8 mouse cellular contexts compared by ENCODE assay signal in the genomic region with DNA sequence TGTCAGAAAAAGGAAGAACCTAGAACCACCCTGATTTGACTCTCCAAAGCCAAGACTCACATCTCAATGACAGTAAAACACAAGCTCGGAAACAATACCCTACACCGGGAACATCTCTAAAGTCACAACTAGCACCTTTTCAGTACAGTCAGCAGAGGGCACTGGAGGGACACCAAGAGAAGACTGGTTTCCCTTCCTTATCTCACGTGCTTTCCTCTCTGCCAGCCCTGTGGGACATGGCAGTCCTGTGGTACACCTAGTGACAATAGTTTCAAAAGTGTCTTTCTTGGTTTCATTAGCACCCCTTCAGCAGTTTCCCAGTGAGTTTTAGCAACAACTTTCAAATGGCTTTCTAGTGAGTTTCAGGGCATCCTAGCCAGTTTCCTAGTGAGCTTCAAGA.
DNase-seq lines count a peak whose midpoint lies in the region; ATAC-seq and TF ChIP-seq lines count a peak whose summit lies in the region.

No protein-coding gene starts in this region.

- TF ChIP-seq CTCF in MEL (IDR thresholded peaks at IDR 0.05 in 2 of 3, conservative IDR thresholded peaks at IDR 0.05 in 1 of 3; ENCODE audit: control insufficient read depth in 1 of 3, insufficient read depth in 1 of 3, low read depth in 2 of 3, low read length in 3 of 3, poor library complexity in 1 of 3, severe bottlenecking in 1 of 3): peak in 1 of 3 experiments; percentile 33; a peak in 2 of 6 replicates

- H3K9ac ChIP-seq in heart, embryonic 12.5 days: no peak overlapping the region
- no peak overlapping the region for H3K9ac ChIP-seq in MEL (ENCODE audit: control insufficient read depth, low read depth, low read length, poor library complexity, severe bottlenecking)

- H3K4me3 ChIP-seq in heart, embryonic 12.5 days: no peak overlapping the region
- no peak overlapping the region for H3K4me3 ChIP-seq in MEL (ENCODE audit: control insufficient read depth in 1 of 2, insufficient read depth in 1 of 2, low read depth in 2 of 2, low read length in 2 of 2)

- H3K79me2 ChIP-seq in MEL (ENCODE audit: control insufficient read depth, insufficient read depth, low read length, poor library complexity): no peaks in the 10 kb centered on the region

- no peaks in the 10 kb centered on the region for H3K27me3 ChIP-seq in heart, embryonic 12.5 days (replicated peaks)
- H3K27me3 ChIP-seq in MEL (ENCODE audit: control insufficient read depth in 1 of 2, insufficient read depth in 2 of 2, low read length in 2 of 2): no peaks in the 10 kb centered on the region

- TF ChIP-seq RAD21 in MEL (IDR thresholded peaks at IDR 0.05; ENCODE audit: low read depth, low read length): no peak; the same call in none of the 2 replicates

- no peaks in the 10 kb centered on the region for H3K9me3 ChIP-seq in heart, embryonic 12.5 days (replicated peaks)
- H3K9me3 ChIP-seq in MEL (replicated peaks; ENCODE audit: insufficient read depth, low read length): no peaks in the 10 kb centered on the region

- 18% methylated on average over 3 of the region's 3 CpGs for WGBS in heart, embryonic 12.5 days

- H3K27ac ChIP-seq in heart, embryonic 12.5 days (ENCODE audit: poor library complexity, severe bottlenecking): no peak overlapping the region
- no peak overlapping the region for H3K27ac ChIP-seq in MEL (ENCODE audit: control insufficient read depth, low read depth, low read length)

- H3K36me3 ChIP-seq in heart, embryonic 12.5 days: no peaks in the 10 kb centered on the region
- no peaks in the 10 kb centered on the region for H3K36me3 ChIP-seq in MEL (ENCODE audit: control insufficient read depth in 1 of 2, insufficient read depth in 2 of 2, low read length in 2 of 2)

- DNase-seq in heart, adult 11 months: peak; percentile 88
- DNase-seq in MEL (ENCODE audit: low read depth, low spot score): peak; percentile 12
- DNase-seq in left cerebral cortex, adult 11 months (ENCODE audit: low spot score): peak; percentile 2
- DNase-seq in mesoderm, embryonic 11.5 days (ENCODE audit: low read depth, low spot score): peak; percentile 23
- no peak for DNase-seq in c-Kit-positive CD71-positive TER-119-positive erythroid progenitor cells, embryonic 14.5 days (ENCODE audit: low spot score)

- H3K4me1 ChIP-seq in heart, embryonic 12.5 days (replicated peaks): peaks cover 11% of the 10 kb centered on the region; the same call in 1 of the 2 replicates
- H3K4me1 ChIP-seq in MEL (ENCODE audit: control insufficient read depth in 1 of 2, insufficient read depth in 2 of 2, low read length in 2 of 2): no peaks in the 10 kb centered on the region

- no peak for TF ChIP-seq EP300 in MEL (IDR thresholded peaks at IDR 0.05; ENCODE audit: low read depth in 1 of 2, low read length in 2 of 2)

- ATAC-seq in heart, embryonic 12.5 days (ENCODE audit: insufficient number of reproducible peaks, low FRiP score): no peak
- ATAC-seq in common myeloid progenitor, adult 5-6 weeks (replicated peaks; ENCODE audit: low read depth, poor library complexity, severe bottlenecking): peak; percentile 97
- ATAC-seq in hematopoietic stem cell, adult 5-6 weeks (replicated peaks in 1 of 2; ENCODE audit: insufficient read depth in 1 of 2, low FRiP score in 2 of 2, low TSS enrichment in 1 of 2, low read depth in 1 of 2, poor library complexity in 2 of 2, severe bottlenecking in 2 of 2): peak; percentile 68 to 78

- H3K4me2 ChIP-seq in heart, embryonic 12.5 days: no peak overlapping the region

- no peak for TF ChIP-seq POLR2A in MEL (IDR thresholded peaks at IDR 0.05; ENCODE audit: control insufficient read depth in 1 of 2, insufficient read depth in 1 of 2, low read depth in 1 of 2, low read length in 2 of 2, poor library complexity in 1 of 2)

TF ChIP-seq in MEL, 35 proteins besides CTCF, POLR2A, EP300 and RAD21:
- peak; percentile 27; the same call in 1 of the 2 replicates for TF ChIP-seq SMC3 (IDR thresholded peaks at IDR 0.05; ENCODE audit: low read depth, low read length)
- no peak for TF ChIP-seq USF1 (IDR thresholded peaks at IDR 0.05; ENCODE audit: low read depth, low read length)
- peak; percentile 67 for TF ChIP-seq BHLHE40 (IDR thresholded peaks at IDR 0.05; ENCODE audit: borderline replicate concordance, low read depth, low read length)
